Mouse (Mus musculus) right cerebral cortex, postnatal 10 days (tissue): ENCODE results near the gene Prkar2a.

ENCODE experiments used
- DNase-seq, 2 experiments: peaks; one replicate each; pipeline ENCODE4 v3.0.0; 2021; ENCODE audit warnings: low spot score in 2 of 2

Prkar2a gene

GRCm38 (mm10) chr9:108795762-108796161 lies 106.6 kb downstream of the Prkar2a start:
- no peak for DNase-seq

- DNase-seq, result no peak
Measured at GRCm38 (mm10) chr9:108796351-108796981, 107.4 kb downstream of the Prkar2a start.

GRCm38 (mm10) chr9:108797477-108797876 lies 108.4 kb downstream of the Prkar2a start:
- DNase-seq, result no peak

GRCm38 (mm10) chr9:108798508-108799075 lies 109.5 kb downstream of the Prkar2a start:
- no peak for DNase-seq

- DNase-seq, result no peak
Measured at GRCm38 (mm10) chr9:108799564-108799963, 110.5 kb downstream of the Prkar2a start.
